Mouse (Mus musculus) Muller cell, postnatal 12 days (primary cell): Measurements from ENCODE around the gene Klhl21.

ENCODE experiments used
- DNase-seq: peaks from one replicate; pipeline ENCODE4 v3.0.0-alpha.2; 2015; ENCODE audit errors: inconsistent ontology term

Klhl21 gene

GRCm38 (mm10) chr4:152008622-152009075 is at the start of gene Klhl21:
Gene Klhl21 (plus strand): TSS chr4:152008803.
- peak; percentile 98 for DNase-seq

DNA sequence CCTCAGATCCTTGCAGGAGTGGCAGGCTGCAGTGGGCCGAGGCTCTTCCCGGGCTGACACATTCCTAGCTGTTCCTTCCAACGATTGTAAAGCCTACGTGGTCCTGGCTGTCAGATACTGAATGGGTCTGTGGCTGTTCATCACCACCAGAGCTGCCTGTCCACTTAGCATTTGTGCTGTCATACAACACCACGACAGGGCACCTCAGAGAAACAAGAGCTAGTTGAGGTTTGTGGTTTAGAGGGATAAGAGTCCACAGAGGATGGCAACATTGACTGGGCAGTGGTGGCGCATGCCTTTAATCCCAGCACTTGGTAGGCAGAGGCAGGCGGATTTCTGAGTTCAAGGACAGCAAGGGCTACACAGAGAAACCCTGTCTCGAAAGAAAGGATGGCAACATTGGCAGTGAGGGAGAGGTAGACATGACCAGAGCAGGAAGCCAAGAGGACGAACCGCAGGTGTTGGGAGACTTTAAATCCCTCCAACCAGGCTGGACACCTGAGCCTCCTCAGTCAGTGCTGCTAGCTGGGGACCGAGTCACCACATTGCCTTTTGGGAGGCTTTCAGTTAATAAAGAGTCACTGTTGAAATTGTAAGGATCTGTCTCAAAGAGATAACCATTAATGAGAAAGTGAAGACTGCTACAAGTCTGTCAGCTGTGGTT is 48.6 kb upstream of the Klhl21 start:
- DNase-seq, result no peak

DNA sequence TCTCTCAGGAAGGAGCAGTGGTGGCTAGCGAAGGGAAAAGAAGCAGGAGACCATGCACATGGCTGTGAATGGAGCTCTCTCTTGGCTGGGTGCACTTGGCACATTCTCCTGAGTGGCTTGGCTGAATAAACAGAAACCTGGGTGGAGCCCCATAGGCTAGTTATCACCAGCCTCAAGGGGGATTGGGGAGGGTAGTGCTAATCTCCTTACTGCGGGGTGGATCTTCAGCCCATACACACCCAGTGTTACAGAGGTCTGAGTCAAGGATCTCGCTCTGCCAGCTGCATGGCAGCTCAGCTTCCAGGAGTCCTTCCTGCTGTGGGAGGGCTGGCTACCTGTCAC is 48.1 kb upstream of the Klhl21 start:
- DNase-seq, result peak; percentile 6

DNA sequence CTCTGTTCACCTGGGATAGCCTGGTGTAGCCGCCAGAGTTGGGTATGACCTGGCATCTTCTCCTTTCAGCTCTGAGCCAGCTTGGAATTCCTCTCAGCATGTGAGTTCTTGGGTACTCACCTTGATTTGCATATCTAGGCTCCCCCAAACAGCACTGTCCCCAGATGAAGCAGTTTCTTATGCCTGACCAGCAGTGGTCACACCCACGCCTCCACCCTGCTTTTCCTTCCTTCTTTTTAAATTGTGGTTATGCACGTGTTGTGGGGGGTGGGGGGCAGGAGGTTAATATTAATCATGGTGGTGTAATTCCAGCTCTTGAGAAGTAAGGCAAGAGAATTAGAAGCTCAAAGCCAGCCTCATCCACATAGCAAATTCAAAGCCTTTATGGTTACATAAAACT is 45.8 kb upstream of the Klhl21 start:
- DNase-seq, result no peak

- DNase-seq, result no peak
Measured at GRCm38 (mm10) chr4:151968204-151968921, 40.2 kb upstream of the Klhl21 start.

GRCm38 (mm10) chr4:151972221-151972967 is 36.2 kb upstream of the Klhl21 start:
- no peak for DNase-seq

DNA sequence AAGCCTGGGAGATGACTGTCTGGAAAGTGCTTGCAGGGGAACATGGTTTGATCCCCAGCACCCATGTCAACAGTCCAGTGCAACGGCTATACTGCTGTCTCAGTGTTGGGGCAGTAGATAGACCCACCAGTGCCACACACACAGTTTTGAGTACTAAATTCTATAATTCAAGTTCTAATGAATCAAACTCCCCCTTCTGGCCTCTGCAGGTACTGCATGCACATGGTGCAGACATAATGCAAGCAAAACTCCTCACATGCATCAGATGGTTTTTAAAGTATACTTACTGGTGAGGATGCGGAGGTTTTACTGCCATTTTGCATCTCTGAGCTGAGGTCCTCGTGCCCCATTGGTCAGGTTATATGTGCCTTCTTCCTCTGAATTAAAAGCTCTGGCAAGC is 33.2 kb upstream of the Klhl21 start:
- DNase-seq, result no peak

DNA sequence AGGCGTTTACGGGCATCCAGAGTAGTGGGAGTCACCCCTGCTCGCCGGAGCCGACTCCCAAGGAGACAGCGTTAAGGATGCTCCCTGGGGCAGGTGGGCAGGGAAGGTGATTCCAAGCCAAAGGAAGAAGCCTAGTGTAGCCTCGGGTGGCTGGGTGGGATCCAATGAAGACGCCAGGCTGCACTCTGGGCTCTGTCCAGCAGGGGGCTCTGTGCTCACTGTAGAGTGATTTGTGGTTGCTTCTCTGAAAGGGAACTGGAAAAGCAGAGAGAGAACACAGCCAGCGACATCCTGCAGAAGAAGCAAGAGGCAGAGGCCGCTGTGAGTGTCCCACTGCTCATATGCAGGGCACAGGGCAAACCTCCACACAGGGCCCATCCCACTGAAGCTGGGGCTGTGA is 30.9 kb upstream of the Klhl21 start:
- peak; percentile 62 for DNase-seq

DNA sequence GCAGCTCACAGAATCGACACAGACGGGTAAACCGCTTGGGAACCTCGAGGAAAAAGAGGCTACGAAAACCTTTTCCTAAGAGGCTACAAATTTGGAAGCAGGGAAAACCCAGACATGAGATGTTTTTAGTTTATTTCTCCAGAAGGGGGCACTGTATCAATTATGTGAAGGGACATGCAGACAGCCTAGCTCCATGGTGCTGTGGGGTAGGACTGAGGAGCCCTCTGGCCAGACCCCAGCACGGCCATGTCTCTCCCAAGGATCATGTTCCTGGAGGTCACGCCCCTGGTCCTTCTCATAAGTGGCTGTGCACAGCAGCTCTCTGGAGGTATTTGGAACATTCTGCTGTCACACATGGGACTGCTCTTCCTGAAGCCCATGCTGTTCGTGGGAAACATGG is 27.9 kb upstream of the Klhl21 start:
- DNase-seq, result no peak

DNA sequence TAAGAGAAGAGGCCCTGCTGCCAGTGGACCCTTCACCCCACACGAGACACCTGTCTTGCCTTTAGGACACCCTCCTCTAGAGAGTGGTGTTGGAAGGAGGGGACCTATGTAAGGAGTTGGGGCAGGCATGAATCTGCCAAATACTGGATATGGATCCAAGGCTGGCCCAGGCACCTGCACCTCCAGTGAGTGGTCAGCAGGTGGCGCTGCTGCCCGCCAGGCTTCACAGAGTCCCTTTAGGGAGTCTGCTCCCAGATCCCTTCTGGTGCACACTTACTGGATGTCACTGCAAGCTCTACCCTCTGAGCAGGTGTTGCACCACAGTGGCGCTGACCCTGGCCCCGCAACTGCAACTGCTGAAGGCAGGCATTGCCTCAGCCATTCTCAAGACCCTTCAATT is 27.2 kb upstream of the Klhl21 start:
- peak; percentile 70 for DNase-seq

DNA sequence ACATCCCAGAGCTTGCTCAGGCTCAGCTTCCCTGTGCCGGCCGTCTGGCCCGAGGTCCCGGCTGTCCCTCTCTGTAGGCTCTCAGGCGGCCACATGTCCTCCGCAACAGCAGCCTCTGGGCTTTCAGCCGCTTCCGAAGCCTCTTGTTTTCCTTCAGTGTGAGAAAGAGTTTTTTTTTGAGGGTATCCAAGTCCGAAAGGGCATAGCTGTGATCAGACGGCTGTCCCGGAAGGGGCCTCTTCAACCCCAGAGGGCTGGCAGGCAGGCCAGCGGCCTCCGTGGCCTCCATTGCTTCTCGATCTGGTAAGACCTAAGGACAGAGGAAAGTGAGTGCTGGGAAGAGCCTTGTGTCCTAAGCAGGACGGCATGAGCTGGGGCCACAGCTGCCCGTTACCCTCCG is 25.6 kb upstream of the Klhl21 start:
- DNase-seq, result no peak

- DNase-seq, result no peak
Measured at GRCm38 (mm10) chr4:151983560-151983959, 25.0 kb upstream of the Klhl21 start.

GRCm38 (mm10) chr4:151985886-151986285 is 22.7 kb upstream of the Klhl21 start:
- no peak for DNase-seq

GRCm38 (mm10) chr4:151986650-151987049 is 22.0 kb upstream of the Klhl21 start:
- DNase-seq, result no peak

DNA sequence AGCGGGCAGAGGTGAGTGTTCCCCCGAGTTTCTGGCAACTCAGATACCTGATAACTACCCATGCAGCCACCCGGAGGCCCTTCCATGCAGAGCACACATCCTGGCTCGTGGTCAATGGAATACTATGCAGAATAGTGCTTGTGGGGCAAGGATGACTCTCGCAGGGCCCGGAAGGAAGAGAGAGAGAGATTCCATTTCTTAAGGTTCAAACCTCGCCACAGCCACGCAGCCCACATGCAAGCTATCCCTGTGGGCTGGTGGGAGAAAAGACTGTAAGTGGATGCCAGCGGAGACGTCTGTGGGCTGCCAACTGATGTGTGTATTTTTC is 20.6 kb upstream of the Klhl21 start:
- DNase-seq, result no peak

DNA sequence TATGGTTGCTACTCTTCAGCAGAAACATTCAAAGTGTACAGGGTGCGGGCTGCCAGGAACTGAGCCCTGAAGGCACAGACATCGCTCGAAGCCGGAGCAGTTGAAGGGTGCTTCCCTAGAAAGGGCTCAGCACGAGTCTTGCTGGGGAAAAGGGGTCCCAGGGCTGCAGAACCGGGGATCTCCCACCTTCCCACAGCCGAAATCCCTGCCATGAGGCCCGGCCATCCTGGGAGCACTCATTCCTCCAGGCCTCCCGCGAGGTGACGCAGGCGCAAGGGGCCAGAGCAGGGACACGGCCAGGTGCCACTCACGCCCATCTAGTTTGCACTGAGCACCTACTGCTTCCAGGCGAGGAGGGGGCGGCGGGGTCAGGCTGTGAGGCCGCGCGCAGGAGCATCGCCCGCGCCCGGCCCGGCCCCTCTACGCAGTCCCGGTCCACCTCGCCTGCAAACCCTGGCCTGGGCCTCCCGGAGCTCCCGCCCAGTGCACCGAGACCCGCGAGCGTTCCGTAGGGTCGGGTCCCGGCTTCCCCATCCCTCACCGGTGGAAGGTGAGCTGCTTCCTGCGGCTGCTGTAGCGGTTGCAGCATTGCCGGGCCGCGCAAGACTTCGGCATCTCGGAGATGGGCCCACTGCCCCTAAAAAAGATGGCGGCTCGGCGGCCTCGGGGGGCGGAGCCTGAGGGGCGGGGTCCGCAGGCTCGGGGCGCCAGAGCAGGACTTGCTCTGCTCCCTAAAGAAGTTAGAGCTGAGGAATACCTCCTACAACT is 20.1 kb upstream of the Klhl21 start, which contains the start of gene Thap3:
TSS of gene Thap3 (minus strand) at position 656 of the 768 bp plus-strand sequence.
- DNase-seq, result peak; percentile 76

GRCm38 (mm10) chr4:151989110-151989488 is 19.5 kb upstream of the Klhl21 start:
- no peak for DNase-seq

DNA sequence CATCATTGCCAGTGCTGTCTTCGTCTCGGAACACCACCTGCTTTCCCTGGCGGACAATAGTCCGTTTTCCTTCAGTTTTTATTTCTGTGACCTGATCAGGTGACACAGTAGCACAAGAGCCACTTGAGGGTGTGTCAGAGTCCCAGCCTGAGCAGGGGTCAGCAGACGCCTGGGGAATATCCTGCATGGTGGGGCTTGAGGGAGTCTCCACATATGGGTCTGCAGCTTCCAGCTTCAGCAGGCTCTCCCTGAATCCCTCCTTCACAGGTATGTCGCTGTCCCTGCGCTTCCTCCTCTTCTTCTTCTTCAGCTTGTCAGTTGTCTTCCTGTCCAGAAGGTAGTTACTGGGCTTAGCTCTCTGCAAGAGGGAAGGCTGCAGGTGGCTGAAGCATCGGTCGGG is 16.5 kb upstream of the Klhl21 start:
- no peak for DNase-seq

GRCm38 (mm10) chr4:151993035-151993434 is 15.6 kb upstream of the Klhl21 start:
- DNase-seq, result no peak

- DNase-seq, result peak; percentile 52
Measured at GRCm38 (mm10) chr4:151994228-151995171, 14.1 kb upstream of the Klhl21 start.
